Mouse (Mus musculus) cerebellum, adult 11 months (tissue): ENCODE measurements around the gene Jph4.

Experiments
- DNase-seq: peaks from one replicate; pipeline ENCODE4 v3.0.0; 2022

Jph4 gene

GRCm38 (mm10) chr14:55116425-55117200 lies at the start of gene Jph4:
TSS of gene Jph4 (minus strand) at chr14:55116935.
- DNase-seq, result peak; percentile 80

- DNase-seq, result no peak
These were observed 47.6 kb upstream of the Jph4 start for GRCm38 (mm10) chr14:55164172-55164806.

DNA sequence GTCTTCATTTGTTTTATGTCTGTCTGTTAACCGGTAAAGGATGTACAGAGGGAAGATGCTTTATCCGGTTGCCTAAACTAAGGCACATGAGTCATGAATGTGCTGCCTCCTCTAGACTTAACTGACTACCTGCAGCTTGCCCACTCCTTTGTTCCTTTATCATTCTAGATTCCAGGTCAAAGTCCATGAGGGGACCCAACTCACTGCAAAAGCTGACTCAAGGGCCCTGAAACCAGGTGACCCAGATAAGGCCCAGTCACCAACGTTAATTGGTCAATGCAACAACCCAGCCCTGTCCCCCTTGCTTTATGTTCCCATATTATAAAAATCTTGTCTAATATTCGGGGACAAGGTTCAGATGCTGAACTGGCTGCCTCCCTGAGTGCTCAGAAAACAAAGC lies 45.4 kb upstream of the Jph4 start:
- no peak for DNase-seq

- peak; percentile 80 for DNase-seq
These were observed 44.4 kb upstream of the Jph4 start for GRCm38 (mm10) chr14:55161098-55161634.

DNA sequence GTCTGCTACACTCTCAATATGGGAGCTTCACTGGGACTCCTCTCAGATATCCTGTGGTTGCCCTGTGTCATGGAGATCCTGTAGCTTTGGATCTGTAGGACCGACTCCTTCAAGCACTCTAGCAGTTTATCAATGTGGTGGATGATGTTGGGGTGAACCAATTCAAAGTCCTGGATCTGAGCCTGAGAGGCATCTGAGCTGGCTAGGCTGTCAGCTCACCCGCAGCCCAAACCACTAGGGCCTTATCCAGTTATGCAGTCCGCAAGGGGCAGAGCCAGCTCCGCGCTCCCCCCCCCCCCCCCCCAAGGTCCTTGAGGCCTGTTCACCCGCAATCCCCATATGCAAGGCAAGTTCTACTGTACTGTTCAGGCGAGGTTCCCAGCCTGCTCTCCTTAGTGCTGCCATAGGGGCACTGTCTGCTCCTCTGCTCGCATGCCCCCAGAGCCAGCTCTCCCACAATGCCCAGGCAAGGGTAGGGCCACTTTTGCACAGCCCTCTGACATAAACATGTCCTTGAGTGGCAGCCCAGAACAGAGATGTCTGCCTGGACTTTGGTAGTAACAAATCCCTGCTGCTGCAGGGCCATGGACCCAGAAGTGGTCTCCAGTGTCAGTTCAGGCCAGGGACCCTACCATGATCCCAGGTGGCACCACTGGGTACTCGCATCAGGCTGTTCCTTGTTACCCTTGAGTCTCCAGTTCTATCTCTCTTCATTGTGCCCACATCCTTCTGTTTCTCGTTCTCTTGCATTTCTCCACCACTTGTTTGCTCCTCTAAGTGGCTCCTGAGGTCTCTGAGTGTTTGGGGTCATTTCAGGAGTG lies 43.7 kb upstream of the Jph4 start:
- DNase-seq, result no peak

DNA sequence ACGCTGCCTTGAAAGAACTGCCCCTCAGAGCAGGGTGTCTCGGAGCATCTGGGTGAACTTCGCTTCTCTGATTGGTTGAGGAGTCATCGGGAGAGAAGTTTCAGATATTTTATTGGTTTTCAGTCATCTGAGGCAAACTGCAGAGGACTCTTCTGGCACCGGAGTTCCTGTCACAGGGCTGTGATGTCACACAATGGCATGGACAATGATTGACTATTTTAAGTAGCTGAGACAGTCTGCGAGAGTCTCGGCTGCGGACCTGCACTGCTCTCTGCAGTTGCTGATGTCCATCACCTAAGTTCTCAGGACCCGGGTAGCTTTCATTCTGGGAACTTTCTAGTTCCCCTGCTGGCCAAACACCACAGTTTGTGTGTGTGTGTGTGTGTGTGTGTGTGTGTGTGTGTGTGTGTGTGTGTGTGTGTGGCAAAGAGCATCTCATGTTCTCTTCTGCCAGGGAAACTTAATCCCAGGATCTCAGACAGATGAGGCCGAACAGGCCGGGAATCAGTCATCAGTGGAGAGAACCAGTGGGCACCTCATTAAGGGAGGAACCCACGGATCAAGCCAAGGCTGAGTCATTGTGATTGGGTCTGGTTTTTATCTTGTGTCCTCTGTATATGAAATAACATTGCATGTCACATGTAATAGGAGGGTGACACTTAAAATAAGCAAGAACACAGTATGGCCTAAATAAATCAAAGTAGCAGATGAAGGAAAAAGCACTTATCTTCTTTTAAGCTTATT lies 40.8 kb upstream of the Jph4 start:
- no peak for DNase-seq

- DNase-seq, result no peak
These were observed 36.3 kb upstream of the Jph4 start for GRCm38 (mm10) chr14:55152951-55153481.

- no peak for DNase-seq
These were observed 35.4 kb upstream of the Jph4 start for GRCm38 (mm10) chr14:55152174-55152573.

GRCm38 (mm10) chr14:55150985-55151384 lies 34.2 kb upstream of the Jph4 start:
- DNase-seq, result no peak

DNA sequence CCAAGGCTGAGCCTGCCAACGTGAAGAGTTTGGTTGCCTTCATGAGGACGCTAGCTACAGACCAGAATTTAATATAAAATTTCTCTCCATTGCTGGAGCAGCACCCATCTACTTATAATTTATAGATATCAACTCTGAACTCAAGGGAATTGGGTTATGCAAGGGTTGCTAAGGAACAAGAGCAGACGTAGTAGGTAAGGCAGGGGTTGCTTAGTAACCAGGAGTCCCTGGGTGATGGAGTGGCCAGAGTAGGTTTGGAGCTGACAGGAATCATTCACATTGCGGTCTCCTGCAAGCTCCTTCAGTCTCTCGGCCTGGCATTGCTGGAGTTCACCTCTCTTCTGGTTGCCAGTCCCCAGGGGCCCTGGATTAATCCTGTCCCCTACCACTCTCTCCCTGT lies 32.3 kb upstream of the Jph4 start:
- DNase-seq, result no peak

GRCm38 (mm10) chr14:55148363-55148915 lies 31.7 kb upstream of the Jph4 start:
- peak; percentile 68 for DNase-seq

DNA sequence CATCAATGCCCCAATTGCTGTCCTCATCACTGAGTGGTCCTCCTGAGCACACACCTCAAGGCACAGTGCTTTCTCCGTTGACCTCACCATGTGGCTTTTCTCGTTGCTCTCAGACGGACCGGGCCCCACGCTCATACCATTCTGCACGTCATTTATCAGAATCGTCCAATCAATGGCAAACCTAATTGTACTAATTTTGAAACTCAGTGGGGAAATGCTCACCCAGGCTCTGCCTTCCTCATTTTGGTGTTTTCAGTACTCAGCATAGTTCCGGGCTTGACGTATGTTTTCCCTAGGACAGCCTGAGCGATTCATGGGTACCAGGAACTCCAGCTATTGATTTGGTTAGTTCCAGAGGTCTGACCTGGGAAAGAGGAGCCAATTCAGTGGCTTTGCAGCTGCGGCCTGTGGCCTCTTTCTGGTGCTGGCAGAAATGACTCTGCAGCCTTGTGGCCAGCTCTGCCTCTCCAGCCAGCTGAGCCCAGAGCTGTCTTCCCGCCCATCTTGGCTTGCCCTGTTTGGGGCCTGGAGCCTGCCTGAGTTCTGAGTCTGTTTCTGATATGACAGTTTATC lies 30.2 kb upstream of the Jph4 start:
- no peak for DNase-seq

- DNase-seq, result no peak
These were observed 29.6 kb upstream of the Jph4 start for GRCm38 (mm10) chr14:55146324-55146723.

- no peak for DNase-seq
These were observed 22.6 kb upstream of the Jph4 start for GRCm38 (mm10) chr14:55139313-55139712.

DNA sequence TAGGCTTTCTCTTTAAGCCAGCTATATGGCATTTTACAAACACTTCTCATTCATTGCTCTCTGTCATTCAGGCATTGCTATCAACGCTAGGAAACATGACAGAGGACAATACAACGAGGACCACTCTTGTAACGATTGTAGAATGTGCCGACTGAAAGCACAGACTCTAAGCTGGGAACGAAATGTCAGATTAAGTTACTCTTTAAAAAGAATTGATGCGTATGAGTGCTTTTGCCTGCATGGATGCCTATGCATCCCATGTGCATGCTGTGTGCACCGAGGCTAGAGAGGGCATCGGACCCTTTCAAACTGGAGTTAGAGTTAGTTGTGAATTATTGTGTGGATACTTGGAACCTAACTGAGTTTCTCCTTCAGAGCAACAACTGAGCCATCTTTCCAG lies 18.9 kb upstream of the Jph4 start:
- no peak for DNase-seq

DNA sequence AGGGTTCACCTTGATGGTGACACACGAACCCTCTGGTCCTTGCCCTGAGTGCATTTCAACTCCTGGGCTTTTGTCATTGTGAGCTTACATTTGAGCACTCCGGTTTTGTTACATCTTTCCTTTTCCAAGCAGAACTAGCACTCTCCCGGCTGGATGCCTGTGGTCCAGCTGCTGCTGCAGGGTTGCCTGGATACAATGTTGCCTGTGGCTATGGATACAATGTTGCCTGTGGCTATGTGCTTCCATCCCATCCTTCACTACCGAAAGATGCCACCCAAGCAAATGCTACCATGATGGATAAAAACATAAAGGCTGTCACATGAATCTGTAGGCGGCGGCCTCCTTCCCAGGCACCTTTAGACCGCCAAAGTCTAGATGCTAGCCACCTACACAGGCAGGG lies 9.8 kb upstream of the Jph4 start:
- DNase-seq, result no peak

DNA sequence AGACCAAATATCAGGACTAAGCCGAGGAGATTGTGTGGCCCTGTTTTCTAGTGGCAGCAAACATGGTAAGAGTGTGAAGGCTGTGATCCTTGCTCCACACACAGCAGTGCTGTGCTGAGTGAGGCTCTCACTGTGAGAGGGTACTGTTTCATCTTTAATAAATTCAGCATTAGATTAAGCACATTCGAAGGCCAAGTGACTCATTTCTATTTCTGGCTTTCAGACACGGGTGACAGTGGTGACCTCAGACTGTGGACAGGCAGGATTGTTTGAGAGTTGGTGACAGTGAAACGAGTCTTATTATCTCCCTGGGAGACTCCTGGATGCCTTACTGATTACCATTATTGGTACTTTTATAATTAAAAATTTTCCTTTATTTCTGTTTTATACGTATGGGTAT lies 9.0 kb upstream of the Jph4 start:
- DNase-seq, result no peak

DNA sequence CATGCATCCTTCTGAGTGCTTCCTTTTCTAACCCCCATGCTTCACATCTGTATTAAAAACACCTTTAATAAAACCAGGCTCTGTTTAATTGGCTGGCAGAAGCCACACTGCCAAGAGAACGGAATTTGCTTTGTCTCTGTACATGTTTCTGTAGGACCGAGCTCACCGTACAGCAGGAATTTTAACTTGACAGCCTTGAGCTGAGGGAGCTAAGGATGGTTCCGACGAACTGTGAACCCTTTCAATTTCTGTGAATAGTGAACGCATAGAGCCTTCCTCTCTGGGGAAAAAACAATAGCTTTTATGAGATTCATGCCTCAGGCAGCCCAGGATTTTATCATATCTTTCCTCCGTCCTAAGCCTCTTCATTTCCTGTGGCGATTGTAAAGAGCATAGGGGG lies 5.6 kb upstream of the Jph4 start:
- DNase-seq, result no peak

DNA sequence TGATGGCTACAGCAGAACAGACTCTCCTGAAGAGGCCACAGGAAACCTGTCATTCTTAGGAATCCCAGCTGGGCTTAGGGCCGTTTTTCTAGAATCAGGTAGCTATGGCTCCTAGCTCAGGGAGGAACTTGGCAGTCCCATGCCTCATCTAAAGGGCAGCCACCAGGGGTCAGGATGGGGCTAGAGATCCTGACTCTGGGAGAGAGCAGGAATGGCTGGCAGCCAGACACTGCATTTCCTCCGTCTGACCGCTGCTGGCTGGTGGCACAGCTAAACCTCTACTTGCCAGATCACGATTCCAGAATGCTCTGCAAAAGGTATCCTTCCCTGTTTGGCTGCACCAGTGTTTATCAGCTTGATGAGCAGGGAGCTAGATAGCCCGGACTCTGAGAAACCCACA lies 5.2 kb upstream of the Jph4 start:
- DNase-seq, result peak; percentile 90

DNA sequence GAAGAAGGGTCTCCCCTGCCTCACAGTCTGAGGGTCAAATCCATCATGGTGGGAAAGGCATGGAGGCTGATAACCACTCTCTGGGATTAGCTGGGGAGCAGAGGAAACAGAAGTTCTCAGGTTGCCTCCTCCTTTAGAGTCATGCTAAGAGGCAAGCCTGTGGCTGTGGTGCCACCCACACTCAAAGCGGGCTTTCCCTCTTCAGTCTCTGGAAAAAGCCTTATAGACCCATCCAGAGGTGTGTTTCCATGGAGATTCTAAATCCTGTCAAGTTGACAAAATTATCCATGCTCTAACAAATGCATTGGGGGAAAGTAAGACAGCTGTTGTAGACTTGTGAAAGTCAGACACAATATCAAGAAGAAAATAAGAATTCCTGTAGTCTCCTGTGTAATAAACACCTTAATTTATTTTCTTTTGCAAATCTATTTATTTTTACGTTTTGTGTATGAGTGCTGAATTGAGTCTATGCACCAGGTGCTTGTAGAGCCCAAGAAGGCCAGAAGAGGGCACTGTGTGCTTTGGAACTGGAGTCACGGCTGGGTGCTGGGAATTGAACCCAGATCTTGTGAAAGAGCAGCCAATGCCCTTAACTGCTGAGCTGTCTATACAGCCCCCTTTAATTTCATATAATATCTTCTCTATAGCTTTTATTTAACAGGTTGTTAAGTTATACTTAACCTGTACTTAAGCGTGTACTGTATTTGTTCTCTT lies 2.8 kb upstream of the Jph4 start:
- no peak for DNase-seq

GRCm38 (mm10) chr14:55118852-55119251 lies 2.1 kb upstream of the Jph4 start:
- DNase-seq, result peak; percentile 83
